In genomic region chr6:33117877-33118276, GRCm38 (mm10) we compare ENCODE assay signal across 23 mouse cellular contexts. TPM values are rescaled to one million over a fixed set of nuclear protein-coding genes. Genes with fewer than 3 reads are reported as not detected.
DNase-seq lines count a peak whose midpoint lies in the region; ATAC-seq and TF ChIP-seq lines count a peak whose summit lies in the region.
"Had no signal": no experiment of that assay in that cellular context is flagged by ENCODE, and none has a peak within 500 bp of the region (broad histone marks: within the 10 kb centered on the region; RNA-seq: fewer than 3 reads in every experiment).

No protein-coding gene starts in this region.

- no peak for ATAC-seq in lung, embryonic 14.5 days (ENCODE audit: insufficient read depth)
- ATAC-seq: forebrain, embryonic 15.5 days had no signal

- no peak overlapping the region for H3K27ac ChIP-seq in heart, adult 2 months
- no peak overlapping the region for H3K27ac ChIP-seq in lung, embryonic 14.5 days (ENCODE audit: low read depth)
- no peak overlapping the region for H3K27ac ChIP-seq in CH12.LX (ENCODE audit: insufficient read depth, low read depth)
- H3K27ac ChIP-seq: embryonic facial prominence, embryonic 12.5 days; forebrain, embryonic 15.5 days; hindbrain, embryonic 12.5 days; limb, embryonic 10.5 days; lung, embryonic 15.5 days; midbrain, embryonic 12.5 days; neural tube, embryonic 15.5 days had no signal

- no peak for TF ChIP-seq EP300 in heart, adult 2 months (IDR thresholded peaks at IDR 0.05; ENCODE audit: insufficient read depth, low read depth, low read length)
- no peak for TF ChIP-seq EP300 in CH12.LX (IDR thresholded peaks at IDR 0.05; ENCODE audit: low read length)

- no peak overlapping the region for H3K4me2 ChIP-seq in lung, embryonic 14.5 days
- no peak overlapping the region for H3K4me2 ChIP-seq in CH12.LX (ENCODE audit: insufficient read depth, low read depth, poor library complexity, severe bottlenecking)
- H3K4me2 ChIP-seq: embryonic facial prominence, embryonic 12.5 days; forebrain, embryonic 15.5 days; heart, embryonic 11.5 days; hindbrain, embryonic 12.5 days; lung, embryonic 15.5 days; midbrain, embryonic 12.5 days; neural tube, embryonic 15.5 days had no signal

- no peaks in the 10 kb centered on the region for H3K79me2 ChIP-seq in heart, adult 2 months (replicated peaks; ENCODE audit: control insufficient read depth, insufficient read depth, low read length)
- no peaks in the 10 kb centered on the region for H3K79me2 ChIP-seq in CH12.LX (replicated peaks; ENCODE audit: control insufficient read depth, extremely low read depth, insufficient read depth, poor library complexity, severe bottlenecking)

- no peaks in the 10 kb centered on the region for H3K36me3 ChIP-seq in heart, adult 2 months (ENCODE audit: control insufficient read depth, insufficient read depth, low read length)
- H3K36me3 ChIP-seq in lung, embryonic 14.5 days (ENCODE audit: insufficient read depth): no peaks in the 10 kb centered on the region
- no peaks in the 10 kb centered on the region for H3K36me3 ChIP-seq in CH12.LX (replicated peaks in 1 of 2; ENCODE audit: control insufficient read depth in 1 of 2, insufficient read depth in 1 of 2, low read length in 1 of 2)
- H3K36me3 ChIP-seq: embryonic facial prominence, embryonic 12.5 days; forebrain, embryonic 15.5 days; hindbrain, embryonic 12.5 days; limb, embryonic 10.5 days; lung, embryonic 15.5 days; midbrain, embryonic 12.5 days; neural tube, embryonic 15.5 days had no signal

- no peak overlapping the region for H3K4me3 ChIP-seq in heart, adult 2 months
- no peak overlapping the region for H3K4me3 ChIP-seq in lung, embryonic 14.5 days (ENCODE audit: low read depth, low read length)
- no peak overlapping the region for H3K4me3 ChIP-seq in lung, adult 2 months (replicated peaks; ENCODE audit: extremely low read depth, low read depth, low read length)
- no peak overlapping the region for H3K4me3 ChIP-seq in CH12.LX (replicated peaks in 1 of 3; ENCODE audit: low read depth in 2 of 3, low read length in 2 of 3, poor library complexity in 1 of 3)
- H3K4me3 ChIP-seq: embryonic facial prominence, embryonic 12.5 days; erythroblast, embryonic 14.5 days; forebrain, embryonic 15.5 days; hindbrain, embryonic 12.5 days; limb, embryonic 10.5 days; lung, embryonic 15.5 days; midbrain, embryonic 12.5 days; neural tube, embryonic 15.5 days had no signal

- H3K4me1 ChIP-seq in heart, adult 2 months (ENCODE audit: control insufficient read depth, insufficient read depth, low read length): no peaks in the 10 kb centered on the region
- no peaks in the 10 kb centered on the region for H3K4me1 ChIP-seq in lung, embryonic 14.5 days (ENCODE audit: insufficient read depth)
- no peaks in the 10 kb centered on the region for H3K4me1 ChIP-seq in lung, adult 2 months (ENCODE audit: control insufficient read depth, insufficient read depth, low read length)
- H3K4me1 ChIP-seq in CH12.LX (ENCODE audit: control insufficient read depth in 1 of 2, insufficient read depth in 2 of 2): no peaks in the 10 kb centered on the region
- H3K4me1 ChIP-seq: embryonic facial prominence, embryonic 12.5 days; forebrain, embryonic 15.5 days; hindbrain, embryonic 12.5 days; limb, embryonic 10.5 days; lung, embryonic 15.5 days; midbrain, embryonic 12.5 days; neural tube, embryonic 15.5 days had no signal

- intact Hi-C loops in heart, adult 2 months (cut with DNase I): no loop called here

- no peaks in the 10 kb centered on the region for H3K9me3 ChIP-seq in lung, embryonic 14.5 days (ENCODE audit: low read depth, low read length)
- H3K9me3 ChIP-seq in CH12.LX (replicated peaks; ENCODE audit: low read length): no peaks in the 10 kb centered on the region
- H3K9me3 ChIP-seq: embryonic facial prominence, embryonic 12.5 days; forebrain, embryonic 15.5 days; hindbrain, embryonic 12.5 days; limb, embryonic 10.5 days; lung, embryonic 15.5 days; midbrain, embryonic 12.5 days; neural tube, embryonic 15.5 days had no signal

- no peak for DNase-seq in heart, adult 2 months
- no peak for DNase-seq in heart, postnatal 4 days
- no peak for DNase-seq in lung, embryonic 14.5 days
- no peak for DNase-seq in lung, adult 2 months
- DNase-seq in CH12.LX (ENCODE audit: extremely low read depth): peak; percentile 7
- peak; percentile 26 for DNase-seq in brain, adult 2 months (ENCODE audit: low read depth, low spot score)
- no peak for DNase-seq in thymus, postnatal 25 days
- no peak for DNase-seq in cerebellum, adult 9-10 months
- DNase-seq: adrenal gland, adult 8-10 months; cerebellum, adult 11-12 months; cerebellum, postnatal 25 days; heart, postnatal 10 days; kidney, postnatal 14 days; thymus, postnatal 4 days had no signal

- H3K27me3 ChIP-seq in heart, adult 2 months (ENCODE audit: control insufficient read depth, insufficient read depth, low read length): no peaks in the 10 kb centered on the region
- H3K27me3 ChIP-seq in lung, embryonic 14.5 days (ENCODE audit: insufficient read depth, low read length): no peaks in the 10 kb centered on the region
- peaks cover 6% of the 10 kb centered on the region for H3K27me3 ChIP-seq in CH12.LX (replicated peaks)
- H3K27me3 ChIP-seq: embryonic facial prominence, embryonic 12.5 days; forebrain, embryonic 15.5 days; hindbrain, embryonic 12.5 days; lung, embryonic 15.5 days; midbrain, embryonic 12.5 days; neural tube, embryonic 15.5 days had no signal

- TF ChIP-seq RAD21 in CH12.LX (IDR thresholded peaks at IDR 0.05; ENCODE audit: low read depth, low read length): peak; percentile 44

- 34% methylated on average over 1 of the region's 1 CpGs for WGBS in heart, adult 2 months
- 29% methylated on average over 1 of the region's 1 CpGs for WGBS in lung, embryonic 14.5 days
- WGBS in lung, adult 2 months: 41% methylated on average over 1 of the region's 1 CpGs

- dilution Hi-C loops in CH12.LX (cut with MboI; ENCODE audit: extremely low pct_ligation_motif_present, extremely low pct_unique_long_range_greater_than_20kb, low sequenced_read_pairs): no loop called here

- no peak overlapping the region for H3K9ac ChIP-seq in heart, adult 2 months (ENCODE audit: low read depth, low read length)
- H3K9ac ChIP-seq in lung, embryonic 14.5 days: no peak overlapping the region
- H3K9ac ChIP-seq in CH12.LX (ENCODE audit: insufficient read depth, low read depth): no peak overlapping the region
- H3K9ac ChIP-seq: embryonic facial prominence, embryonic 12.5 days; forebrain, embryonic 15.5 days; hindbrain, embryonic 12.5 days; lung, embryonic 15.5 days; midbrain, embryonic 12.5 days; neural tube, embryonic 15.5 days had no signal

- in situ Hi-C loops in CH12.LX (cut with MboI; ENCODE audit: low pct_ligation_motif_present, low pct_unique_long_range_greater_than_20kb, low sequenced_read_pairs): no loop called here

- peak; percentile 34 for TF ChIP-seq CTCF in heart, adult 2 months (IDR thresholded peaks at IDR 0.05)
- peak; percentile 24; the same call in 1 of the 2 replicates for TF ChIP-seq CTCF in lung, embryonic 14.5 days (IDR thresholded peaks at IDR 0.05; ENCODE audit: low read depth)
- TF ChIP-seq CTCF in lung, adult 2 months (IDR thresholded peaks at IDR 0.05; ENCODE audit: insufficient read depth, low read length): no peak
- TF ChIP-seq CTCF in CH12.LX (conservative IDR thresholded peaks at IDR 0.05 in 1 of 2, IDR thresholded peaks at IDR 0.05 in 1 of 2; ENCODE audit: low read depth in 2 of 2, low read length in 2 of 2): peak in 1 of 2 experiments; percentile 51; a peak in 2 of 4 replicates

- TF ChIP-seq POLR2A in heart, adult 2 months (IDR thresholded peaks at IDR 0.05; ENCODE audit: insufficient read depth, low read depth, low read length): no peak
- TF ChIP-seq POLR2A in lung, adult 2 months (IDR thresholded peaks at IDR 0.05; ENCODE audit: borderline replicate concordance, extremely low read depth, low read depth, low read length): no peak
- no peak for TF ChIP-seq POLR2A in CH12.LX (IDR thresholded peaks at IDR 0.05; ENCODE audit: low read depth, low read length)

TF ChIP-seq in CH12.LX, 34 proteins besides CTCF, POLR2A, EP300 and RAD21:
- no peak for TF ChIP-seq KAT2A (IDR thresholded peaks at IDR 0.05; ENCODE audit: insufficient replicate concordance, low read length)
- peak; percentile 58 for TF ChIP-seq SMC3 (IDR thresholded peaks at IDR 0.05; ENCODE audit: low read depth, low read length)

RNA-seq across cellular contexts. Expression of gene Chchd3, which starts 57.8 kb away (rescaled TPM):
- 100 to 1,000 TPM; 490 to 621 TPM for total RNA-seq in heart, adult 2 months (2021)
- polyA plus RNA-seq in heart, adult 2 months (2012; rRNA removed): 195 and 330 TPM in 2 replicates
- 100 to 1,000 TPM; 391 to 402 TPM for total RNA-seq in heart, postnatal 4 days (2021)
- polyA plus RNA-seq in lung, embryonic 14.5 days (2014; fragmentation: Nextera tagmentation; extraction: Ambion mirVana): 103 and 111 TPM in 2 replicates
- 30.3 and 34.0 TPM in 2 replicates for polyA plus RNA-seq in lung, adult 2 months (2012; rRNA removed)
- total RNA-seq in CH12.LX (2012; rRNA removed): 116 and 125 TPM in 2 replicates
- total RNA-seq in CH12.LX (2014; rRNA removed): 197 and 221 TPM in 2 replicates
- 133 and 163 TPM in 2 replicates for polyA plus RNA-seq in CH12.LX (2012; ENCODE audit: insufficient read length, low read depth)

Comparison
In these comparisons a context has a peak if more than half of its experiments do, and no peak if none do; other contexts are left out.
1. DNase-seq: peak in CH12.LX (single experiment) and brain, adult 2 months (single experiment); none in heart, adult 2 months (0 of 2), heart, postnatal 4 days (single experiment), lung, embryonic 14.5 days (single experiment), lung, adult 2 months (single experiment), thymus, postnatal 25 days (single experiment) and cerebellum, adult 9-10 months (single experiment).